Mouse (Mus musculus): ENCODE measurements around the gene Prrt1.

Gene Prrt1

GRCm38 (mm10) chr17:34673139-34673538 is 43.8 kb downstream of the Prrt1 start:
- DNase-seq (ENCODE audit: low spot score): no peak

GRCm38 (mm10) chr17:34674524-34675204 is 45.3 kb downstream of the Prrt1 start:
- DNase-seq (ENCODE audit: low spot score): no peak

- DNase-seq (ENCODE audit: low spot score): no peak
Measured at GRCm38 (mm10) chr17:34675205-34676092, 46.1 kb downstream of the Prrt1 start.

GRCm38 (mm10) chr17:34676093-34676460 is 46.7 kb downstream of the Prrt1 start:
- DNase-seq (ENCODE audit: low spot score): no peak

- no peak for DNase-seq (ENCODE audit: low spot score)
Measured at GRCm38 (mm10) chr17:34676671-34677070, 47.3 kb downstream of the Prrt1 start.

GRCm38 (mm10) chr17:34680191-34680590 is 50.9 kb downstream of the Prrt1 start:
- no peak for DNase-seq (ENCODE audit: low spot score)

GRCm38 (mm10) chr17:34680621-34681020 is 51.3 kb downstream of the Prrt1 start:
- DNase-seq (ENCODE audit: low spot score): no peak

GRCm38 (mm10) chr17:34681132-34681571 is 51.8 kb downstream of the Prrt1 start:
- no peak for DNase-seq (ENCODE audit: low spot score)

GRCm38 (mm10) chr17:34681881-34682536 is 52.7 kb downstream of the Prrt1 start:
- no peak for DNase-seq (ENCODE audit: low spot score)
